Mouse (Mus musculus) small intestine, adult 2 months (tissue): Measurements from ENCODE around the gene Fxyd5. TPM values are rescaled to one million over a fixed set of nuclear protein-coding genes. Genes with fewer than 3 reads are reported as not detected.

Source experiments
- H3K27ac ChIP-seq: fragments of 200-500 bp; 2 replicates; pipeline ENCODE4 v1.5.1; 2012; ENCODE audit warnings: low read depth, low read length, control low read depth, inconsistent platforms; ENCODE audit not compliant: insufficient read depth
- H3K27me3 ChIP-seq: fragments of 200-500 bp; 2 replicates; pipeline ENCODE4 v1.6.1; 2012; ENCODE audit warnings: mild to moderate bottlenecking, moderate library complexity, low read length, inconsistent platforms; ENCODE audit not compliant: control insufficient read depth, insufficient read depth
- H3K36me3 ChIP-seq: fragments of 200-500 bp; 2 replicates; pipeline ENCODE4 v1.6.1; 2012; ENCODE audit warnings: mild to moderate bottlenecking, low read length, control low read depth, inconsistent platforms; ENCODE audit not compliant: control insufficient read depth, insufficient read depth
- H3K4me1 ChIP-seq: fragments of 200-500 bp; 2 replicates; pipeline ENCODE4 v1.6.1; 2012; ENCODE audit warnings: low read length, inconsistent platforms, mixed read lengths; ENCODE audit not compliant: control insufficient read depth, insufficient read depth, insufficient read length
- H3K4me3 ChIP-seq: fragments of 200-500 bp; 2 replicates; pipeline ENCODE4 v1.5.1; 2012; ENCODE audit warnings: low read depth, mild to moderate bottlenecking, control low read depth, inconsistent platforms, low read length, moderate library complexity
- CTCF ChIP-seq: fragments of 200-500 bp; IDR thresholded peaks from 2 replicates; pipeline ENCODE4 v1.5.1; 2012; ENCODE audit warnings: low read depth, mild to moderate bottlenecking, control low read depth, inconsistent platforms, low read length, moderate library complexity, mixed read lengths; ENCODE audit not compliant: insufficient replicate concordance, insufficient read length; ENCODE audit errors: extremely low read depth
- POLR2A ChIP-seq: fragments of 200-500 bp; IDR thresholded peaks from 2 replicates; pipeline ENCODE4 v1.6.1; 2012; ENCODE audit warnings: low read depth, mild to moderate bottlenecking, control low read depth, inconsistent platforms, low read length, moderate library complexity
- WGBS: fragments of 180-500 bp; shearing (Covaris S2); methylation state at CpG from one replicate; pipeline ENCODE4 v1.1.7; 2018; 5-methylcytosine and 5-hydroxymethylcytosine counted together
- polyA plus RNA-seq: library from polyadenylated mRNA; depleted of rRNA; stranded (reverse); fragments of >200 nt; gene quantifications from 2 replicates; pipeline ENCODE4 v1.2.3, GENCODE M21; 2012

The Fxyd5 gene
- polyA plus RNA-seq, 1 experiment: 31.8 TPM

DNA sequence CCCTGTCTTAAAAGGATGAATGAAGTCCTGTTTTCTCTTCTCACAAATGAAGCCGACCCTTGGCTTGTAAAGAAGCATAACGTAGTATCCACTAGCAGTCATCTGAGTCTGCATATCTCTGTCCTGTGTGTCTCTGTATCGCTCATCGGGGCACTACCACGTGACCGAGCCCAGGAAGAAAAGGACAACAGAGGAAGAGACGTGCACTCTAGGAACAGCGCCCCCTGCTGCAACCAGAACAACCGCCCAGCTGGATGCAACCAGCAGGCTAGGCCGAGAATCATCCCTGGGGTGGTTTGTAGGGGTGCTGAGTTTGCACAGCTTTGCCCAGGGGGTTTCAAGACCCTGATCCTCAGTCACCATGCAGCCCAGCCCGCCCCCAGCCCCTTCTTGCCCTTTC lies 7.5 kb downstream of the Fxyd5 start:
- Histone ChIP-seq H3K4me3 (no peak overlapping the region), H3K27ac (peak overlapping the region; percentile 69; the same call in 1 of the 2 replicates), H3K36me3 (no peaks in the 10 kb centered on the region), H3K4me1 (no peaks in the 10 kb centered on the region), H3K27me3 (no peaks in the 10 kb centered on the region)
- no peak for TF ChIP-seq POLR2A
- peak; percentile 33; the same call in 1 of the 2 replicates for TF ChIP-seq CTCF
- 54% methylated on average over 11 of the region's 11 CpGs for WGBS

DNA sequence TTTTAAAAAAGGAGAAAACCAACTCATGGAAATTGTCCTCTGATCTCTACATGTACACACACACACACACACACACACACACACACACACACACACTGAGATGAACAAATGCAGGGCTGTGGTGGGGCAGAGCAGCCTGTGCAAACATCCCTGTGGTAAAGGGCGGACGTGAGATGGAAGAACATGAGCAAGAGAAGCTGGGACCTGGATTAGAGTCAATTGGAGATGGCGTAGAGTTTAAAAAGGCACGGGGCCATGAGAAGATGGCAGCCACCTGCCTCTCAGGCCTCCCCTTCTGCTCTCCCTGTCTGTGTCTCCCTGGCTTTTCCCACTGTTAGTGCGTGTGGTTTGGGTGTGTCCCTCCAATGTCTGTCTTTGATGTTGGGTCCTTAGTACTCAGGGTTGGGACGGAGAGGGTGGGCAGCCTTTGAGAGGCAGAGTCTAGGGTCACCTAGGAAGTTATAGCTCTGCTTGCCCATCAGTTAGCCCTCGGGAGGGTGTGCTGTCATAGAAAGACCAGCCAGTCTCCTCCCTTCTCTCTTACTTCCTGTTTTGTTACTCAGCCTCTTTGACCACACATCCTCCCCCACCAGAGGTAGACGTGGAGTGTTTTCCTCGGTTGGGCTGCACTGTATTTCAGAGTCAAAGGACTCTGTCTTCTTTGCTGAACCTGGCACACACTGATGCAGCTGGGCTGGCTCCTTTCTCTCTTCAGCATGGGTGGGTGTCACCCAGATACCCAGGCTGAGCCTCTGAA lies 8.7 kb downstream of the Fxyd5 start:
- TF ChIP-seq CTCF (no peak), POLR2A (no peak)
- Histone ChIP-seq H3K36me3 (no peaks in the 10 kb centered on the region), H3K4me3 (no peak overlapping the region), H3K4me1 (no peaks in the 10 kb centered on the region), H3K27ac (peak overlapping the region; percentile 69), H3K27me3 (no peaks in the 10 kb centered on the region)
- 48% methylated on average over 9 of the region's 9 CpGs for WGBS

DNA sequence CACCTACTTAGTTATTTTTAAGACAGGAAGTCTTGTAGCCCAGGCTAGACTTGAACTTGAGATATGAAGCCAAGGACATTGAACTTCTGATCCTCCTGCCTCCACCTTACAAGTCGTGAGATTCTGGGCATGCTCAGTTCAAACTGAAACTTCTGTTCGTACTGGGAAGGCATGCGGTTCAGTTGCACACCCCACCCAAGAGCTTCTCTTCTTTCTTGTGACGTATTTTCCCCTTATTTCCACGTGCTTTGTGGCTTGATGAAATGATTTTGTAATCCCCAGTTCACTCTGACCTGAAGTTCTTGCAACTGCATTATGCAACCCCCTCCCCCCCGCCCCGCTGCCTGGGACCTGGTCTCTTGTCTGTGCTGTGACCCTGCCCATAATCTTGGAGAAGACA lies 10.6 kb downstream of the Fxyd5 start:
- H3K4me1 ChIP-seq: no peaks in the 10 kb centered on the region
- H3K4me3 ChIP-seq: no peak overlapping the region
- no peaks in the 10 kb centered on the region for H3K27me3 ChIP-seq
- H3K36me3 ChIP-seq: no peaks in the 10 kb centered on the region
- WGBS: 80% methylated on average over 7 of the region's 7 CpGs
- H3K27ac ChIP-seq: no peak overlapping the region
- no peak for TF ChIP-seq CTCF
- no peak for TF ChIP-seq POLR2A

DNA sequence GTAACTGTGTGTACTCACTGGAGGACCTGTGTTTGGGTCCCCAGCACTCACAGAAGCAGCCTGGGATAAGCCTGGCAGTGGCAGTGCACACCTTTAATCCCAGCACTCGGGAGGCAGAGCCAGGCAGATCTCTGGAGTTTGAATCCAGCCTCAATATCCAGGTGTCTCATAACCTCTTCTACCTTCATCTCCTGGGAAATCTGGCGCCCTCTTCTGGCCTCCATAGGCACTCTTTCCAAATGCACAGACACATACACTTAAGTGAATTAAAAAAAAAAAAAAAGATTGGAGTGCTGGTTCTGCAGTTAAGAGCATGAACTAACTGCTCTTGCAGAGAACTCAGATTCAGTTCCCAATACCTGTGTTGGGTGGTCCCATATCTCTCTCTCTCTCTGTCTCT lies 11.6 kb downstream of the Fxyd5 start:
- Histone ChIP-seq H3K27ac (no peak overlapping the region), H3K4me3 (no peak overlapping the region), H3K4me1 (no peaks in the 10 kb centered on the region), H3K27me3 (no peaks in the 10 kb centered on the region), H3K36me3 (no peaks in the 10 kb centered on the region)
- WGBS: 78% methylated on average over 2 of the region's 2 CpGs
- no peak for TF ChIP-seq POLR2A

DNA sequence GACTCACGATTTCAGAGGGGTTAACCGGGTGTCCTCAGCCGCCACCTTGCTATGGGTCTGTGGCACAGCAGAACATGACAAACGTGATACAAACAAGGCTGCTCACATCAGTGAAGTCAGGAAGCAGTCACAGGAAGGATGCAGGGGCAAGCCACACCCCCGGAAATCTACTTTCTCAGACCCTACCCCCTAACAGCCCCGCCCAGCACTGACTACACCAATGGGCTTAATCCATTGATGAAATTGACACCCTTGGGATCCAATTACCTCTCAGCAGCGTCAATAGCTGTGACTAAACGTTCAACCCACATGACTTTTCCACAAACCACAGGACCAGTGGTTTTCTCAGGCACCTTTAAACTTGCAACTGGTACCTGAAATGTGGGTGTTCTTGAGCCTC lies 13.7 kb downstream of the Fxyd5 start:
- TF ChIP-seq POLR2A: no peak
- no peak for TF ChIP-seq CTCF
- H3K4me1 ChIP-seq: no peaks in the 10 kb centered on the region
- WGBS: 66% methylated on average over 8 of the region's 8 CpGs

DNA sequence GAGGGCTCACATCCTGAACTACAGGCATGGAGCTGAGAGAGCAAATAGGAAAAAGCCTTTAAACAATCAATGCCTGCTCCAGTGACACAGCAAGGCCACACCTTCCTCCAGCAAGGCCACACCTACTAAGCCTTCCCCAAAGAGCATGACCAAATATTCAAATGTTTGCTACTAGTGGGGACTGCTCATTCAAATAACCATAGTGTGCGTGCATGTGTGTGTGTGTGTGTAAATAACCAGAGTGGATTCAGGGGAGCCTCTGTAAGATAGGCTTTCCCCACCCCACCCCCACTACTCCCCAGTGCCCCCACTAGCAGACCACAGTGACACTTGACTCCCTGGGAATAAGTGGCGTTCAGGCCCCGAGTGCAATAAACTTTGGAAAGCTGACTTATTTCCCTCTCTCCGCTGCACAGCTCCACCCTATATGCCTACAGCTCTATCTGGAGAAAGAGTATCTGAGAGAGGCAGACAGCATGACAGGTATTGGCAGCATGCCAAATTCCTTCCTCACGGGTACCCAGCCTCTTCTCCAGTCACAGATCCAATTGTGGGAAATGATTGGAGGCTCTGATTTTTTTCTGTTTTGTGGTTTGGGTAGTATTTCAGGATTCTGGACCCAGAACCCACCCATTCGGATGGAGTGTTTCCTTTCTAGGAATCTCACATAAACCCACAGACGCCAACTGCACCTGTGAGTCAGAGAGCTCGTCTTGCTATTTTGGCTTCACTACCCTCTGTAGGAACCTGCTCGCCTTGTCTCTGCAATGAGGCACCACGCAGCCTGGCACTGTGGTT lies 25.0 kb downstream of the Fxyd5 start:
- Histone ChIP-seq H3K4me1 (peaks cover 6% of the 10 kb centered on the region; the same call in 1 of the 2 replicates), H3K27ac (no peak overlapping the region), H3K36me3 (no peaks in the 10 kb centered on the region), H3K27me3 (no peaks in the 10 kb centered on the region), H3K4me3 (no peak overlapping the region)
- WGBS: 27% methylated on average over 10 of the region's 10 CpGs
- no peak for TF ChIP-seq CTCF
- TF ChIP-seq POLR2A: no peak

More for the DNA sequence above, 13.7 kb downstream of the Fxyd5 start:
- Histone ChIP-seq H3K27ac (no peak overlapping the region), H3K4me3 (no peak overlapping the region), H3K36me3 (no peaks in the 10 kb centered on the region), H3K27me3 (no peaks in the 10 kb centered on the region)

DNA sequence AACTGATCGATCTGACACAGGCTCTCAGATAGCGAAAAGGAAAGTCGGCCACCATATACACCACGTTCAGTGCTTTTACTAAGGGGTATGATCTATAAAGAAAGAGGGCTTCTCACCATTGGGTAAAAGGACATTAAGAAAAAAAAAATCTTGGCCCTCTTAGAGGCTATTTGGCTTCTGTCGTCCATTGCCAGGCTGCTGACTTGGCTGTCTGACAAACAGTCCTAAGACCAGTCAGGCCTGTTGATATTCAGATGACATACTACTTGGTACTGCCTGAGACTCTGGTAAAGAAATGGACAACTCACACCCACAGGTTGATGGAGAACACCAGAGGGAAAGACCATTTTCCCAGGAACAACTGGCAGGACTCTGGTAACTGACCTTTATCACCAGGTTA lies 29.3 kb downstream of the Fxyd5 start:
- H3K27ac ChIP-seq: no peak overlapping the region
- H3K36me3 ChIP-seq: no peaks in the 10 kb centered on the region
- H3K4me1 ChIP-seq: peaks cover 9% of the 10 kb centered on the region; the same call in 1 of the 2 replicates
- H3K27me3 ChIP-seq: no peaks in the 10 kb centered on the region
- no peak for TF ChIP-seq POLR2A
- TF ChIP-seq CTCF: no peak
- H3K4me3 ChIP-seq: no peak overlapping the region
- WGBS: 61% methylated on average over 5 of the region's 5 CpGs
